Mouse (Mus musculus) heart, adult 9 months (tissue): Measurements from ENCODE around the gene Mlycd.

Source experiments
- DNase-seq, 2 experiments: peaks; one replicate each; pipeline ENCODE4 v3.0.0; 2022; ENCODE audit warnings: low spot score in 2 of 2

Mlycd gene

GRCm38 (mm10) chr8:119432372-119432771 lies 37.7 kb downstream of the Mlycd start:
- no peak for DNase-seq

GRCm38 (mm10) chr8:119433582-119434174 lies 39.0 kb downstream of the Mlycd start, which contains the start of gene Osgin1:
Gene Osgin1, plus strand, starts transcription at chr8:119434124.
- DNase-seq = no peak

- no peak for DNase-seq
These were observed 39.9 kb downstream of the Mlycd start for GRCm38 (mm10) chr8:119434569-119434968.

- no peak for DNase-seq
These were observed 40.8 kb downstream of the Mlycd start for GRCm38 (mm10) chr8:119435527-119435926.

- DNase-seq = peak in 1 of 2 experiments; percentile 56
These were observed 41.7 kb downstream of the Mlycd start for GRCm38 (mm10) chr8:119436331-119436730.

GRCm38 (mm10) chr8:119436933-119437332 lies 42.3 kb downstream of the Mlycd start:
- DNase-seq = peak; percentile 92

- DNase-seq = peak in 1 of 2 experiments; percentile 34
These were observed 42.8 kb downstream of the Mlycd start for GRCm38 (mm10) chr8:119437506-119437905.

- DNase-seq = no peak
These were observed 44.2 kb downstream of the Mlycd start for GRCm38 (mm10) chr8:119438876-119439275.

GRCm38 (mm10) chr8:119439424-119439823 lies 44.7 kb downstream of the Mlycd start:
- DNase-seq = no peak

GRCm38 (mm10) chr8:119439893-119440249 lies 45.2 kb downstream of the Mlycd start:
- DNase-seq = no peak

- peak; percentile 85 to 91 for DNase-seq
These were observed 45.7 kb downstream of the Mlycd start for GRCm38 (mm10) chr8:119440250-119440951.

GRCm38 (mm10) chr8:119440952-119441270 lies 46.2 kb downstream of the Mlycd start:
- no peak for DNase-seq

- no peak for DNase-seq
These were observed 47.3 kb downstream of the Mlycd start for GRCm38 (mm10) chr8:119442013-119442412.

GRCm38 (mm10) chr8:119442970-119443369 lies 48.3 kb downstream of the Mlycd start:
- no peak for DNase-seq

GRCm38 (mm10) chr8:119446211-119446989 lies 51.7 kb downstream of the Mlycd start, which contains the start of gene Necab2:
Gene Necab2, plus strand, starts transcription at chr8:119446719.
- peak; percentile 46 to 57 for DNase-seq

- no peak for DNase-seq
These were observed 52.5 kb downstream of the Mlycd start for GRCm38 (mm10) chr8:119446990-119447780.

- DNase-seq = no peak
These were observed 53.1 kb downstream of the Mlycd start for GRCm38 (mm10) chr8:119447781-119448170.

GRCm38 (mm10) chr8:119449627-119450026 lies 54.9 kb downstream of the Mlycd start:
- no peak for DNase-seq

- DNase-seq = no peak
These were observed 56.5 kb downstream of the Mlycd start for GRCm38 (mm10) chr8:119451131-119451530.

- DNase-seq = no peak
These were observed 58.2 kb downstream of the Mlycd start for GRCm38 (mm10) chr8:119452919-119453318.

- DNase-seq = no peak
These were observed 61.4 kb downstream of the Mlycd start for GRCm38 (mm10) chr8:119456045-119456444.

GRCm38 (mm10) chr8:119459724-119460123 lies 65.0 kb downstream of the Mlycd start:
- no peak for DNase-seq
